Mouse (Mus musculus) heart, embryonic 11.5 days (tissue): ENCODE results near the gene Olfr221. TPM values are rescaled to one million over a fixed set of nuclear protein-coding genes. Genes with fewer than 3 reads are reported as not detected.
"Not testable (repeated sequence)": the region's sequence is repeated elsewhere in the genome, so short reads cannot be mapped to it uniquely, and the experiment has no call there.

Source experiments
- ATAC-seq: fragments of 200-750 bp; cut with Nextera tagmentation; replicated peaks from 2 replicates; pipeline ENCODE4 v1.8.0; 2017; ENCODE audit warnings: moderate library complexity; ENCODE audit not compliant: insufficient number of reproducible peaks, low FRiP score, low TSS enrichment
- H3K27ac ChIP-seq: fragments of 300-500 bp; sonication (generic); 2 replicates; pipeline ENCODE4 v1.5.1; 2014; ENCODE audit warnings: mild to moderate bottlenecking, low read depth, low read length
- H3K27me3 ChIP-seq: fragments of 300-500 bp; sonication (generic); 2 replicates; pipeline ENCODE4 v1.6.1; 2014; ENCODE audit warnings: mild to moderate bottlenecking, low read length, mixed read lengths; ENCODE audit not compliant: control insufficient read depth, insufficient read depth
- H3K36me3 ChIP-seq: fragments of 300-500 bp; sonication (generic); 2 replicates; pipeline ENCODE4 v1.6.1; 2014; ENCODE audit warnings: mild to moderate bottlenecking, low read length, moderate library complexity, mixed read lengths; ENCODE audit not compliant: control insufficient read depth, insufficient read depth
- H3K4me1 ChIP-seq: fragments of 300-500 bp; sonication (generic); 2 replicates; pipeline ENCODE4 v1.6.1; 2014; ENCODE audit warnings: low read length; ENCODE audit not compliant: control insufficient read depth, insufficient read depth
- H3K4me2 ChIP-seq: fragments of 300-500 bp; sonication (generic); 2 replicates; pipeline ENCODE4 v1.6.1; 2014; ENCODE audit warnings: mild to moderate bottlenecking, moderate library complexity
- H3K4me3 ChIP-seq: fragments of 300-500 bp; sonication (generic); 2 replicates; pipeline ENCODE4 v1.5.1; 2014; ENCODE audit warnings: low read depth, low read length
- H3K9ac ChIP-seq: fragments of 300-500 bp; sonication (generic); 2 replicates; pipeline ENCODE4 v1.6.1; 2014; ENCODE audit warnings: mild to moderate bottlenecking, low read depth, low read length, moderate library complexity
- H3K9me3 ChIP-seq: fragments of 300-500 bp; sonication (generic); replicated peaks from 2 replicates; pipeline ENCODE4 v1.6.1; 2016; ENCODE audit warnings: low read length; ENCODE audit not compliant: control insufficient read depth
- whole genome bisulfite sequencing: fragments of 180-500 bp; shearing (Covaris S2); extraction: QIAGEN DNeasy Blood & Tissue Kit; methylation state at CpG from one replicate; pipeline ENCODE4 v1.1.7; 2014; ENCODE audit not compliant: insufficient replicate concordance; 5-methylcytosine and 5-hydroxymethylcytosine counted together
- polyA plus RNA-seq: library from polyadenylated mRNA; unstranded; fragments of >200 nt; fragmentation: Nextera tagmentation; extraction: Ambion mirVana; gene quantifications from 2 replicates; pipeline ENCODE4 v1.2.1, GENCODE M21; 2014

Gene Olfr221
- polyA plus RNA-seq, result not detected in 2 replicates

DNA sequence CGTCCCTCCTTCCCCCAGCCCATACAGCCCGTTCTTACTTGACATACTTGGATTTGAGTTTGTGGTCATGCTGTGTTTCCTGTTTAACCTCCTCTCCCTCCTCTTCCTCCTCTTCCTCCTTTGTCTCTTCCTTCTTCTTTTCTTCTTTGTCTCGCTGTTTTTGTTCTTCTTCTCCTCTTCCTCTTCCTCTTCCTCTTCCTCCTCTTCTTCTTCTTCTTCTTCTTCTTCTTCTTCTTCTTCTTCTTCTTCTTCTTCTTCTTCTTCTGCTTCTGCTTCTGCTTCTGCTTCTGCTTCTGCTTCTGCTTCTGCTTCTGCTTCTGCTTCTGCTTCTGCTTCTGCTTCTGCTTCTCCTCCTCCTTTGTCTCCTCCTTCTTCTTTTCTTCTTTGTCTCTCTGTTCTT lies at the start of gene Olfr221:
TSS of gene Olfr221 (minus strand) at position 101 of the 400 bp plus-strand sequence.
- H3K4me2 ChIP-seq, H3K36me3 ChIP-seq, H3K4me1 ChIP-seq, ATAC-seq, H3K27ac ChIP-seq, H3K27me3 ChIP-seq, H3K9ac ChIP-seq, H3K9me3 ChIP-seq, H3K4me3 ChIP-seq: not testable (repeated sequence)
- 51% methylated on average over 3 of the region's 3 CpGs for WGBS

DNA sequence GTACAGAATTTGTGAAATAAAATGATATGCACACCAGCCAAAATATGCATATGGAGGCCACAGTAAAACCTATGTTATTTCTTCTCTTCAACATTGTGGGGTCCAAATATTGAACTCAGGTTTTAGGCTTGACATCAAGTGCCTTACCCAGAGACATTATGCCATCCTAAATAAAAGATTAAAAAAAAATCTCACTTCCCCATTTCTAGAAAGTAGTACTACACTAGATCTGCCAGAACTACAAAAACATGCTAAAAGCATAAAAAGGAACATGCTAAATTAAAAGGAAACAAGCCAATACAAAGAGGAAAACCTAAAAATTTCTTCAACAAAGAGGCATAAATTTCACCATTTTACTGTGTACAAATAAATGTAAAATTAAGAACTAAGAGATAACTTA lies 40.8 kb upstream of the Olfr221 start:
- Histone ChIP-seq H3K4me2 (no peak overlapping the region), H3K9me3 (no peaks in the 10 kb centered on the region), H3K4me3 (no peak overlapping the region), H3K9ac (no peak overlapping the region), H3K27me3 (no peaks in the 10 kb centered on the region), H3K27ac (no peak overlapping the region), H3K4me1 (no peaks in the 10 kb centered on the region), H3K36me3 (peaks cover 37% of the 10 kb centered on the region)
- ATAC-seq, result no peak

DNA sequence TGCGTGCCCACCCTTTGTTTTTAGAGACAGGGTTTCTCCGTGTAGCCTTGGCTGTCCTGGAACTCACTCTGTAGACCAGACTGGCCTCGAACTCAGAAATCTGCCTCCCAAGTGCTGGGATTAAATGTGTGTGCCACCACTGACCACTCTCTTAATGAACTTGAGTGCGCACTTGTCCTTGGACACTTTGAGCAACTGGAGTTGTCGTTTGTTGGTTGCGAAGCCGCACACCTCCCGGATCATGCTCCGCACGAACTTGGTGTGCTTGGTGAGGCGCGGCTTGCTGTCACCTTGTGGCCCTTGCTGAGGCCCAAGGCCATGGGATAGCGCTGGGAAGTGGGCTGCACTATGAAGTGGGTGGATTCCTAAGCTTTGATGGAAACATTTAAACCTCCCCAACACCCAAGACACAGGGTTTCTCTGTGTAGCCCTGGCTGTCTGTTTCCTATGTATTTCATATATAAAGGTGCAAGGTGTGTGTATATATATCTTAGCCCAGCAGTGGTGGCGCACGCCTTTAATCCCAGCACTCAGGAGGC lies 29.4 kb upstream of the Olfr221 start:
- H3K27ac ChIP-seq, result no peak overlapping the region
- no peaks in the 10 kb centered on the region for H3K9me3 ChIP-seq
- no peak overlapping the region for H3K9ac ChIP-seq
- H3K4me1 ChIP-seq, result no peaks in the 10 kb centered on the region
- H3K36me3 ChIP-seq, result peaks cover 25% of the 10 kb centered on the region
- WGBS, result 89% methylated on average over 15 of the region's 15 CpGs
- H3K4me2 ChIP-seq, result no peak overlapping the region
- H3K4me3 ChIP-seq, result no peak overlapping the region
- H3K27me3 ChIP-seq, result no peaks in the 10 kb centered on the region
- no peak for ATAC-seq

DNA sequence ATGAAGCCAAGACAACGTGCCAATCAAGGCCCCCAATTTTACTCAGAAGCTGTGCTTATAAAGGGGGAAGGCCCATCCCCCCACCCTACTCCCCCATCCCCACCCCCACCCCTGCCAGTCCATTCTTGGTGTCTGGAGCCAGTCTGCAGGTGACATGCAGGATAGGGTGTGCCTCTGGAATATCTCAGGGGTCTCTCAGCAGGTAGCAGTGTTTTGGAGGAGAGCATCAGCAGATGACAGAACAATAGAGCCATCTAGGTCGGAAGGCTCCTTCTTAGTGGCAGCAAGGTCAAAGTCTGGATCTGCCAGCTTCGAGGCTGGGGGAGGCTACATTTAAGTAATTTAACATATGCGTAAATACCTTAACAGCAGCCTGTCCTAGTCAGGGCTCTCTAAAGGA lies 23.9 kb upstream of the Olfr221 start:
- no peak for ATAC-seq
- no peak overlapping the region for H3K4me3 ChIP-seq
- no peak overlapping the region for H3K9ac ChIP-seq
- H3K27me3 ChIP-seq, result no peaks in the 10 kb centered on the region
- H3K27ac ChIP-seq, result no peak overlapping the region
- H3K9me3 ChIP-seq, result no peaks in the 10 kb centered on the region
- H3K4me2 ChIP-seq, result no peak overlapping the region
- 51% methylated on average over 4 of the region's 4 CpGs for WGBS
- H3K36me3 ChIP-seq, result peaks cover 3% of the 10 kb centered on the region; the same call in 1 of the 2 replicates
- H3K4me1 ChIP-seq, result no peaks in the 10 kb centered on the region

DNA sequence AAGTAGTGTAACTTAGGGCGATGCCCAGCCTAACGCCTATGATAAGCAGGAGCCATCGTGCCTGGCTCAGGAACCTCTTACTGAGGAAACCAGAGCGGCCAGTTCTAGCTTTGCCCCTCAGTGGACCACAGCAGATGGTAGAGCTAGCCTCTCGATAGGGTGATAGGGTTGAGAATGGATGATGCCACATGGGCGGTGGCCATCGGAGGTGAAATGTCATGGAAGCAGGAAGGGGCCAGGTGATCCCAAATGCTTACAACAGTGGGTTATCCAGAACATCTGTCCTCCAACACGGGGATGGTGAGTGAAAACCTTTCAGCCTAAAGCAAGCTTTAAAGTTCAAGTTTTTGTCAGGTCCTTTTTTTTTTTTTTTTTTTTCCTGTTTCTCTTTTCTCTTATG lies 19.5 kb upstream of the Olfr221 start:
- Histone ChIP-seq H3K27me3 (no peaks in the 10 kb centered on the region), H3K4me1 (no peaks in the 10 kb centered on the region), H3K4me3 (no peak overlapping the region), H3K27ac (no peak overlapping the region), H3K9ac (no peak overlapping the region), H3K4me2 (no peak overlapping the region), H3K36me3 (no peaks in the 10 kb centered on the region), H3K9me3 (no peaks in the 10 kb centered on the region)
- ATAC-seq, result no peak
- WGBS, result 79% methylated on average over 8 of the region's 8 CpGs

DNA sequence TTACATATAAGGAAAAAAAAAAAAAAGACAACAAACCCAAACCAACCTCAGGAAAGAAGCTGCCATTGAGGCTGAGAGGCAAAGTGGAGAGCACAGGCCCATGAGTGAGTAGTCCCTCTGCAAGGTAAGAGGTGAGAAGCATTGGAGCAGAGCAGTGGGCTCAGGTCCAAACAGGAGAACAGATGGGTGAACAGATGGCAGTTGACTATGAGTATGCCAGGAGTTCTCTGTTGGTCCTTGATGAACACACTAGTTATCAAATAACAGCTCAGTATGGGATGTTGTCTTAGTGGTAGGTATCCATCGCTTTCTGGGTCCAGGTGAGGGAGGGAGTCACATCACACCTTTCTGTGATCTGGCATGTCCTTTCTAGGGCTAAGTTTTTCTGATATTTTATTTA lies 18.5 kb upstream of the Olfr221 start:
- WGBS, result 79% methylated on average over 1 of the region's 1 CpGs
- no peak overlapping the region for H3K27ac ChIP-seq
- no peak overlapping the region for H3K4me3 ChIP-seq
- ATAC-seq, result no peak
- H3K4me2 ChIP-seq, result no peak overlapping the region
- no peaks in the 10 kb centered on the region for H3K9me3 ChIP-seq
- no peaks in the 10 kb centered on the region for H3K27me3 ChIP-seq
- no peak overlapping the region for H3K9ac ChIP-seq
- no peaks in the 10 kb centered on the region for H3K36me3 ChIP-seq
- no peaks in the 10 kb centered on the region for H3K4me1 ChIP-seq

DNA sequence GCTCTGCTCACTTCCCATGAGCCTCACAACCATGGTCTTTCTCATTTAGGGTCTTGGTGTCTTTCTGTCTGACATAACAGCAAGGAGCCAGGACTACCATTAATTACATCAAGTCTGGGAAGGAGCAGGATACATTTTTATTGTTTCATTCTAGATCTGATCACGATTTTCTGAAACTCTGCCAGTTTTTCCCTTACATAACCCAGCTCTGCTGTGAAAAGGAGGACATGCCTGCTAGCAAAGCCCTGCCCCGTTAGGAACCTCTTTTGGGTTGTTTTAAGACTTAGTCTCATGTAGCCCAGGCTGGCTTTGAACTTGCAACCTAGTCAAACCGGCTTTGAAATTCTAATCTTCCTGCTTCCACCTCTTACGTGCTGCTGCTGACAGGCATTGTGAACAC lies 17.7 kb upstream of the Olfr221 start:
- Histone ChIP-seq H3K4me3 (no peak overlapping the region), H3K4me1 (no peaks in the 10 kb centered on the region), H3K9me3 (no peaks in the 10 kb centered on the region), H3K9ac (no peak overlapping the region), H3K4me2 (no peak overlapping the region), H3K36me3 (no peaks in the 10 kb centered on the region), H3K27me3 (no peaks in the 10 kb centered on the region), H3K27ac (no peak overlapping the region)
- WGBS, result 54% methylated on average over 4 of the region's 4 CpGs
- no peak for ATAC-seq

DNA sequence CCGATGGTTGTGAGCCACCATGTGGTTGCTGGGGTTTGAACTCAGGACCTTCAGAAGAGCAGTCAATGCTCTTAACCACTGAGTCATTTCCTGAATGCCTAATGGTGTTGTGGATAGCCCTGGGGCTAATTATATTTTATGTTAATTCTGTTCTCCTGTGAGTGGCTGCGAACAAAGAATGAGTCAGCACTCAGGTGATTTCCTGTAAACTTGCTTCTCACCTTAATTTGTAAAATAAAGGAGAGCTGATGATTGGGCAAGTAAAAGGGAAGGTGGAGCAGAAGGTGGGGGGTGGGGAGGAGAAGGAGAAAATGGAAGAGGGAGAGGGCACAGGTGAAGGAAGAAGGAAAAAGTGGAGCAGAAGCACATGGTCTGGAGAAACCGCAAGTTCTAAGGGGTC lies 10.5 kb upstream of the Olfr221 start:
- not testable (repeated sequence) for H3K27me3 ChIP-seq, H3K9me3 ChIP-seq, H3K4me3 ChIP-seq, H3K9ac ChIP-seq, H3K27ac ChIP-seq, H3K36me3 ChIP-seq, H3K4me1 ChIP-seq, ATAC-seq, H3K4me2 ChIP-seq
- WGBS, result 91% methylated on average over 3 of the region's 3 CpGs

DNA sequence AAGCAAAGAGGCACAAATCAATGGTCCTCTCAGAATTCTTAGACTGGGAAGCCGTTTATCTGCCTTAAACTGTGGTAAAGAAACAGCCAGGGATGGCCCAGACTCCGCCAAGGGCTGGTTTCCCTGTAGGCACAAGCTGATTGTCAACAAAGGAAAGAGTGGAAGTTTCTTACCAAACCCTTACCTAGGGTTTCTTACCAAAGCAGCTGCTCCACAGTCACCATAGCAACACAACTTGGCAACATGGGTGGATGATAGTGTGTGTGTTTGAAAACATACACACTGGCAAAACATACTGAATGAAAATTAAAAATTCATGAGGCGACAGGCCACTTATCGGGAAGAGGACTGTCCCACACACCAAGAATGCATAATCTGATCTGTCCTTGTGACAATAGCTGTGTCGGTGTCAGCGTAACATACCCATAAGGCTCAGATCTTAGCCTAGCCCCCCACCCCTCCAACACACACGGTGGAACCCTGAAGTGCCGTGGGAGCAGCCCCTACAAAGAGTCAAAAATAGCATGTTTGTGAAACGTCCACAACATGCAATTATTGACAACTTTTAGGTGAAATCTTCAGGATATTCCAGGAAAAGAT lies 3.8 kb upstream of the Olfr221 start:
- 75% methylated on average over 9 of the region's 9 CpGs for WGBS
- Histone ChIP-seq H3K27me3 (no peaks in the 10 kb centered on the region), H3K27ac (no peak overlapping the region), H3K9me3 (no peaks in the 10 kb centered on the region), H3K9ac (no peak overlapping the region), H3K4me1 (peaks cover 6% of the 10 kb centered on the region), H3K4me3 (no peak overlapping the region), H3K4me2 (no peak overlapping the region), H3K36me3 (no peaks in the 10 kb centered on the region)
- ATAC-seq, result no peak
